Mouse (Mus musculus) kidney, postnatal 0 days (tissue): ENCODE results near the gene Slc26a9. TPM values are rescaled to one million over a fixed set of nuclear protein-coding genes. Genes with fewer than 3 reads are reported as not detected.

ENCODE experiments used
- ATAC-seq: fragments of 200-750 bp; cut with Nextera tagmentation; replicated peaks from 2 replicates; pipeline ENCODE4 v1.8.0; 2017; ENCODE audit warnings: low read depth, moderate number of reproducible peaks, moderate TSS enrichment, moderate library complexity; ENCODE audit not compliant: low FRiP score
- DNase-seq: peaks from one replicate; pipeline ENCODE4 v3.0.0-alpha.2; 2016; ENCODE audit warnings: low spot score
- H3K27ac ChIP-seq: fragments of 300-500 bp; sonication (generic); 2 replicates; pipeline ENCODE4 v1.5.1; 2014; ENCODE audit warnings: mild to moderate bottlenecking
- H3K27me3 ChIP-seq: fragments of 300-500 bp; sonication (generic); 2 replicates; pipeline ENCODE4 v1.6.1; 2014; ENCODE audit warnings: low read length, mixed read lengths; ENCODE audit not compliant: insufficient read depth
- H3K36me3 ChIP-seq: fragments of 300-500 bp; sonication (generic); 2 replicates; pipeline ENCODE4 v1.6.1; 2014; ENCODE audit warnings: low read length, mixed read lengths; ENCODE audit not compliant: insufficient read depth
- H3K4me1 ChIP-seq: fragments of 300-500 bp; sonication (generic); replicated peaks from 2 replicates; pipeline ENCODE4 v1.6.1; 2014; ENCODE audit warnings: antibody characterized with exemption, low read length, mixed read lengths; ENCODE audit not compliant: insufficient read depth
- H3K4me2 ChIP-seq: fragments of 300-500 bp; sonication (generic); 2 replicates; pipeline ENCODE4 v1.6.1; 2014; ENCODE audit warnings: mild to moderate bottlenecking, low read length, moderate library complexity, mixed read lengths
- H3K4me3 ChIP-seq: fragments of 300-500 bp; sonication (generic); replicated peaks from 2 replicates; pipeline ENCODE4 v1.5.1; 2014; ENCODE audit warnings: low read depth, low read length
- H3K9ac ChIP-seq: fragments of 300-500 bp; sonication (generic); 2 replicates; pipeline ENCODE4 v1.6.1; 2014; ENCODE audit warnings: low read depth, low read length
- H3K9me3 ChIP-seq: fragments of 300-500 bp; sonication (generic); replicated peaks from 2 replicates; pipeline ENCODE4 v1.6.1; 2016; ENCODE audit warnings: low read length, inconsistent platforms, mixed read lengths
- CTCF ChIP-seq: IDR thresholded peaks from 2 replicates; pipeline ENCODE4 v1.5.1; 2016; ENCODE audit warnings: antibody characterized with exemption, low read depth, mild to moderate bottlenecking, moderate library complexity
- WGBS: fragments of 180-500 bp; shearing (Covaris S2); extraction: QIAGEN DNeasy Blood & Tissue Kit; methylation state at CpG from one replicate; pipeline ENCODE4 v1.1.7; 2014; 5-methylcytosine and 5-hydroxymethylcytosine counted together
- polyA plus RNA-seq: library from polyadenylated mRNA; unstranded; fragments of >200 nt; fragmentation: Nextera tagmentation; extraction: Ambion mirVana; gene quantifications from 2 replicates; pipeline ENCODE4 v1.2.1, GENCODE M21; 2015

Slc26a9 gene
- polyA plus RNA-seq, 1 experiment from 2014 or later = 0.20 TPM

DNA sequence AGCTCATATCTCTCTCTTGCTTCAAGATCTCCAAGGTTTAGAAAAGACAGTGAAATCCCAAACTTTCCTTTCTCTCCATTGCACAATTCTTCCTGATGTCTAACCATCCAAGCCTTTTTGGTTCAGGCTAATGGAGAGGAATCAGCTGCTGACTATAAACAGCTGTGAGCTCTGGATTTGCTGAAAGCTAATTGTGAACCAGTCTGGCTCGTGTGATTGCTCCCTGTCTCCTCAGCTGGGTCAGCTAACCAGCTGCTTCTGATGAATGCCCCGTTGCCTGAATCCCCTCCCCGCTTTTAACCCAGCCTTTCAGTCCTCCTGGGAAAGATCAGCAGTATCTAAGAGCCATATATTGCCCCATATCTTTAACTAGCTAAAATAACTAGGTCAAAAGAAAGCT lies 50.8 kb downstream of the Slc26a9 start:
- no peak overlapping the region for H3K4me3 ChIP-seq
- no peak overlapping the region for H3K9ac ChIP-seq
- 31% methylated on average over 3 of the region's 3 CpGs for WGBS
- DNase-seq (no peak), ATAC-seq (no peak)
- no peaks in the 10 kb centered on the region for H3K4me1 ChIP-seq
- H3K36me3 ChIP-seq = no peaks in the 10 kb centered on the region
- no peak for TF ChIP-seq CTCF
- H3K27me3 ChIP-seq = no peaks in the 10 kb centered on the region
- H3K9me3 ChIP-seq = no peaks in the 10 kb centered on the region
- H3K27ac ChIP-seq = no peak overlapping the region
- no peak overlapping the region for H3K4me2 ChIP-seq

GRCm38 (mm10) chr1:131795171-131795570 lies 51.3 kb downstream of the Slc26a9 start:
- no peak overlapping the region for H3K27ac ChIP-seq
- no peaks in the 10 kb centered on the region for H3K36me3 ChIP-seq
- no peak overlapping the region for H3K4me2 ChIP-seq
- no peaks in the 10 kb centered on the region for H3K9me3 ChIP-seq
- H3K4me1 ChIP-seq = no peaks in the 10 kb centered on the region
- DNase-seq = no peak
- no peak for TF ChIP-seq CTCF
- no peak overlapping the region for H3K4me3 ChIP-seq
- H3K9ac ChIP-seq = no peak overlapping the region
- WGBS = 81% methylated on average over 3 of the region's 3 CpGs
- ATAC-seq = no peak
- H3K27me3 ChIP-seq = no peaks in the 10 kb centered on the region

DNA sequence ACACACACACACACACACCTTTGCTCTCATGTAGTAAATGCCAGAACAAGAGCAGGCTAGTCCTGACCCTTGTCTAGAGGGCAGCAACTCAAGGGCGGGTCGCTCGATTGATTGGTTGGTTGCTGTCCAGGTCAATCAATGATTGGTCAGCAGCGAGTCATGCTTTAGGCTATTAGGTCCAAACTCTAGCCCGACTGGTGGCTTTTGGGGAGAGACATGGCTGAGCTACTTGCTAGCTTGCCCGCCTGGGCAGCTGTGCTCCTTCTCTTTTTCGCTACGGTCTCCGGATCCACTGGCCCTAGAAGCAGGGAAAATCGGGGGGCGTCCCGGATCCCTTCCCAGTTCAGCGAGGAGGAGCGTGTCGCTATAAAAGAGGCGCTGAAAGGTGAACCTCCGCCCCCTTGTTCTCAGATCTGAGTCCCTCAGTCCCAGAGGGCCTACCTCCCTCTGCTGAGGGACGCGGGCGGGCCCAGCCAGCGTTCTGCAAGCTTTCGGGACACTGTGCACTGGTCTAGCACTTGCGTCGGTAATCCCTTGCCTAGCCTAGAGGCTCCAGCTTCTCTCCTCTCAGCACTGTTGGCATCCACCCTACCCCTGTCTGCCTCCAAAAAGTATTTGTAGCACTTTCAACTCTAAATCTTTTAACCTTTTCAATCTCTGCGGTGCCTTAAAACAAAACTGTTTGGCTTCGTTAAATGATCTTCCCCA lies 53.5 kb downstream of the Slc26a9 start, which contains the start of gene Pm20d1:
Pm20d1 (plus strand) TSS at position 180 of the 708 bp plus-strand sequence.
- Histone ChIP-seq H3K27ac (no peak within 1 kb of the TSS), H3K4me1 (no peaks in the 10 kb centered on the region), H3K27me3 (no peaks in the 10 kb centered on the region), H3K9me3 (no peaks in the 10 kb centered on the region), H3K9ac (peak within 1 kb of the TSS; percentile 47; the same call in 1 of the 2 replicates), H3K4me3 (peak within 1 kb of the TSS; percentile 22), H3K4me2 (peak within 1 kb of the TSS; percentile 54), H3K36me3 (no peaks in the 10 kb centered on the region)
- 8% methylated on average over 26 of the region's 26 CpGs for WGBS
- peak; percentile 55 for DNase-seq
- ATAC-seq = peak; percentile 91
- no peak for TF ChIP-seq CTCF

DNA sequence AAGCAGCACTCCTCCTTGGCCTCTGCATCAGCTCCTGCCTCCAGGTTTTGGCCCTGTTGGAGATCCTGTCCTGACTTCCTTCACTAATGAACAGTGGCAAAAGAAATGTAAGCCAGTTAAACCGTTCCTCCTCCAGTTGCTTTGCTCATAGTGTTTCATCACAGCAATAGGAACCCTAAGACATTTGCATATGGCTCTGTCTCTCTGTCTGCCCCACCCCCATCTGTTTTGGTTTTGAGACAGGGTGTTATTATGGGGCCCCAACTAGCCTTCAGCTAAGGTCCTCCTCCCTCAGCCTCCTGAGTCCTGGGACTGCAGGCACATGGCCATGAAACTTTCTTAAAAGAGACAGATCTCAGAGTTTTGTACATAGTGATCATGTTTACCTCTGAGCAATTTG lies 56.2 kb downstream of the Slc26a9 start:
- ATAC-seq (no peak), DNase-seq (no peak)
- Histone ChIP-seq H3K27me3 (no peaks in the 10 kb centered on the region), H3K36me3 (no peaks in the 10 kb centered on the region), H3K27ac (no peak overlapping the region), H3K4me2 (no peak overlapping the region), H3K4me3 (no peak overlapping the region), H3K4me1 (no peaks in the 10 kb centered on the region), H3K9me3 (no peaks in the 10 kb centered on the region), H3K9ac (no peak overlapping the region)
- WGBS = 32% methylated on average over 1 of the region's 1 CpGs
- TF ChIP-seq CTCF = no peak

DNA sequence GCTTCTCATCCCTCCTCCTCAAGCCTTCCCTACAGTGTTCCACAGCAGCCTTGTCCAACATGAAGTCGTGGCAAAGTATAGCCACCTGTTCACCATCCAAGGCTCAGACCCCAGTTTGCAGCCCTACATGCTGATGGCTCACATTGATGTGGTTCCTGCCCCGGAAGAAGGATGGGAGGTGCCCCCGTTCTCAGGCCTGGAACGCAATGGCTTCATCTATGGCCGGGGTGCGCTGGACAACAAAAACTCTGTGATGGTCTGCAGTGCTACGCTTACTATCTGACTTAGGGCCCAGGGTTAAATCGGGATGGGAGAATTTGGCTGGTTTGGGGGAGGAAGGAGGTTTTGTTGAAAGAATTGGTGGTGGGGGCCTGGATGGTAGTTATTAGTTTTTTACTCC lies 57.2 kb downstream of the Slc26a9 start:
- no peaks in the 10 kb centered on the region for H3K27me3 ChIP-seq
- H3K4me2 ChIP-seq = no peak overlapping the region
- no peak overlapping the region for H3K27ac ChIP-seq
- no peak for ATAC-seq
- H3K9me3 ChIP-seq = no peaks in the 10 kb centered on the region
- TF ChIP-seq CTCF = no peak
- H3K4me3 ChIP-seq = no peak overlapping the region
- H3K4me1 ChIP-seq = no peaks in the 10 kb centered on the region
- H3K9ac ChIP-seq = no peak overlapping the region
- WGBS = 93% methylated on average over 8 of the region's 8 CpGs
- no peaks in the 10 kb centered on the region for H3K36me3 ChIP-seq
- DNase-seq = no peak

GRCm38 (mm10) chr1:131802652-131803051 lies 58.8 kb downstream of the Slc26a9 start:
- H3K9me3 ChIP-seq = no peaks in the 10 kb centered on the region
- H3K36me3 ChIP-seq = no peaks in the 10 kb centered on the region
- no peak overlapping the region for H3K4me3 ChIP-seq
- H3K4me1 ChIP-seq = no peaks in the 10 kb centered on the region
- H3K27me3 ChIP-seq = no peaks in the 10 kb centered on the region
- DNase-seq (no peak), ATAC-seq (no peak)
- TF ChIP-seq CTCF = no peak
- no peak overlapping the region for H3K27ac ChIP-seq
- 78% methylated on average over 5 of the region's 5 CpGs for WGBS
- no peak overlapping the region for H3K9ac ChIP-seq
- H3K4me2 ChIP-seq = no peak overlapping the region

DNA sequence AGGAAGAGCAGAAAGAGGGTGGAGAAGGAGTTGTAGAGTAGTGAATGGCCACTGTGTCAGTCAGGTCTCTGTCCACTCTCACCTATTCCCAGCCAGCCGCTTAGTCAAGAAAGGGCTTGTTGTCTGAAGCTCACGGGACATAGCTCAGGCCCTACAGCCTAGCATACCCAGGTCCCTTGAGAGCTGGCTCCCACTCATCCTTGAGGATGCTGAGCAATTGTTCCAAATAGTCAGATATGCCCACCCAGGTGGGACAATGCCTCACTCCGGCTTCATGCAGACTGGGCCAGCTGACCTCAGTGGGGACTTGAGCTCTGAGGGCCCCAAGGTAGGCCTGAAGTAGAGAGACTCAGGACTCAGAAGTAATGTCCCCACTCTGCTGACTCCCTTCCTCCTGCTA lies 60.3 kb downstream of the Slc26a9 start:
- no peak for TF ChIP-seq CTCF
- Histone ChIP-seq H3K27me3 (no peaks in the 10 kb centered on the region), H3K4me3 (no peak overlapping the region), H3K4me1 (no peaks in the 10 kb centered on the region), H3K27ac (no peak overlapping the region), H3K9me3 (no peaks in the 10 kb centered on the region), H3K9ac (no peak overlapping the region), H3K36me3 (no peaks in the 10 kb centered on the region), H3K4me2 (no peak overlapping the region)
- no peak for ATAC-seq
- no peak for DNase-seq
- 90% methylated on average over 3 of the region's 3 CpGs for WGBS
